Mouse (Mus musculus) megakaryocyte, embryonic 14.5 days (primary cell): ENCODE results near the gene Pex7. TPM values are rescaled to one million over a fixed set of nuclear protein-coding genes. Genes with fewer than 3 reads are reported as not detected.

ENCODE experiments used
- H3K27me3 ChIP-seq: replicated peaks from 2 replicates; pipeline ENCODE3; 2012; ENCODE audit warnings: inconsistent platforms
- H3K36me3 ChIP-seq: replicated peaks from 2 replicates; pipeline ENCODE3; 2012; ENCODE audit warnings: low read length, inconsistent platforms, mixed read lengths
- H3K4me1 ChIP-seq: 2 replicates; pipeline ENCODE4 v1.6.1; 2012; ENCODE audit warnings: inconsistent platforms
- H3K4me3 ChIP-seq: replicated peaks from 2 replicates; pipeline ENCODE3; 2012; ENCODE audit warnings: moderate library complexity, mild to moderate bottlenecking, inconsistent platforms
- H3K9me3 ChIP-seq: 2 replicates; pipeline ENCODE4 v1.6.1; 2012; ENCODE audit warnings: inconsistent platforms
- FLI1 ChIP-seq: IDR thresholded peaks from 2 replicates; pipeline ENCODE4 v1.6.1; 2012; ENCODE audit warnings: low read length, inconsistent platforms, mixed read lengths
- GATA1 ChIP-seq: IDR thresholded peaks from 3 replicates; pipeline ENCODE4 v1.6.1; 2012; ENCODE audit warnings: mixed read lengths, low read length, inconsistent platforms, borderline replicate concordance
- polyA plus RNA-seq: library from polyadenylated mRNA; stranded (reverse); fragments of >175 nt; gene quantifications from 2 replicates; pipeline ENCODE4 v1.2.3, GENCODE M21; 2012; ENCODE audit warnings: low replicate concordance; ENCODE audit not compliant: insufficient read depth

The Pex7 gene
- polyA plus RNA-seq, 1 experiment, result 8.1 TPM

DNA sequence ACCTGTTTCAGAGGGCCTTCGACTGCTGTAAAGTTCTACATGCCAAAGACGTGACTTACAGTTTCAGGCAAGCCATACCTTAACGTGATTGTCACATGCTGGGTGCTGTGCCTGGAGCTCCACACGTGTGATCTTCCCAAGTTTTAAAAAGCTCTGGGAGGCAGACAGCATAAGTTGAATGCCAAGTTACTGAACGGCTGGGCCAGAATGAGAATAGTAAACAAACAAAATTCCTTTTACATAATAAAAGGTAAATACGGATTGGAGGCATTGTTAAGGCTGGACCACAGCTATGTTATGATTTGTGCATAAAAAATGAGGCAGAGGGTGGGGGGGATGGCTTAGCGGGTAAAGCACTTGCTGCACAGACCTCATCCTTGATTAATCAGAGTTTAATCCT is 38.2 kb upstream of the Pex7 start:
- Histone ChIP-seq H3K4me3 (no peak overlapping the region), H3K36me3 (peaks cover 34% of the 10 kb centered on the region), H3K27me3 (no peaks in the 10 kb centered on the region), H3K4me1 (peaks cover 43% of the 10 kb centered on the region), H3K9me3 (no peaks in the 10 kb centered on the region)
- no peak for TF ChIP-seq FLI1

DNA sequence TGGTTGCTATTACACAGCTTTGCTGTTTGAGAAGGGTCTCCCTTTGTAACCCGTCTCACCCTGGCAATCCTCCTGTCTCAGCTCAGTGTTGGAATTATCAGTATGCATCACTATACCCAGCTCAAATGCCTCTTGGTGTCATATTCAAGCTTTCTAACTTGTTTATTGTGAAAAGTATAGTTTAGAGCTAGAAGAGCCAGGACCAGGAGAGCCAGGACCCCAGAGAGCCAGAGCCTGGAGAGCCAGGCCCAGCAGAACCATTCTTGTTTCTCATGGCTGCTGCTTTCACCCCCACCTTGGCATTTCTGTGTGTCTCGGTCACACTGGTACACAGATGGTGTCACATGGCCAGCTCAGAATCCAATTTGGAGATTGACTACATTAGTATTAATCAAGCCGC is 35.1 kb upstream of the Pex7 start:
- Histone ChIP-seq H3K9me3 (no peaks in the 10 kb centered on the region), H3K36me3 (peaks cover 17% of the 10 kb centered on the region), H3K4me1 (peaks cover 58% of the 10 kb centered on the region), H3K27me3 (no peaks in the 10 kb centered on the region), H3K4me3 (no peak overlapping the region)
- no peak for TF ChIP-seq FLI1
- no peak for TF ChIP-seq GATA1

DNA sequence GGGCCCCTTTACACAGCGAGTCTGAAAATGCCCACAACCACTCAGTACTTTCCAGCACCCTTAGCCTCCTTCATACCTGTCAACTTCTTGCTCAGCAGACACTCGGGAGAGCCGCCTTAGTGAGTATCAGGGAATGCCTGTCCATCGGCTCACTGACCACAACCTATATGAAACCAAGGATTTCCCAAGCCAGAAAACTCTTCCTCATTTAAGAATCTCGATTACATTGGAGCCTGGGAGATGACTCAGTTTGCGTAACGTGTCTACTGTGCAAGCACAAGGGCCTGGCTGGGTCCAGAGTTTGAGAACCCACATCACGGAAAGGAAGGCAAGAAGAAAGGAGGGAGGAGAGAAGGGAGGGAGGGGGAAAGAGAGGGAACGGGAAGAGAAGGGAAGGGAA is 34.4 kb upstream of the Pex7 start:
- Histone ChIP-seq H3K4me3 (no peak overlapping the region), H3K9me3 (no peaks in the 10 kb centered on the region), H3K27me3 (no peaks in the 10 kb centered on the region), H3K36me3 (peaks cover 15% of the 10 kb centered on the region), H3K4me1 (peaks cover 65% of the 10 kb centered on the region)
- TF ChIP-seq GATA1 (no peak), FLI1 (no peak)

DNA sequence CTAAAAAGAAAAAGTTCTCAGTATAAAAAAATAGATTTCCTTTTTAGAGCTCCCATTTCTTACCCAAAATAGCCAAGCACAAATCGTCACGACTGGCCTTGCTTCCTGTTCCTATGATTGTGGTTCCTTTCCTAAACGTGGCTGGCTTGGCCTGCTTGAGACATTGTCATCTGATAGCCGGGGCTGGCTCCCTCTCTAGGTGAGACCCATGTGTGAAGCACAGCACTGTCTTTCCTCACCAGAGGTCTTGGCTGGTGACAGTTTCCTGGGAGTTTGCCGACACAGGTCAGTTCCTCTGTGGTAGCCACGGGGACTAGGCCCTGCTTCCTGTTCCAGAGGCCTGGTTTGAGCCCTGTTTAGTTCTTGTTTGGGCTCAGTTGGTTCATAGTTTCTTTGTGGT is 33.6 kb upstream of the Pex7 start:
- H3K4me3 ChIP-seq, result peak overlapping the region; percentile 76
- H3K9me3 ChIP-seq, result no peaks in the 10 kb centered on the region
- peaks cover 15% of the 10 kb centered on the region for H3K36me3 ChIP-seq
- H3K27me3 ChIP-seq, result no peaks in the 10 kb centered on the region
- TF ChIP-seq FLI1 (no peak), GATA1 (no peak)
- peaks cover 71% of the 10 kb centered on the region for H3K4me1 ChIP-seq

DNA sequence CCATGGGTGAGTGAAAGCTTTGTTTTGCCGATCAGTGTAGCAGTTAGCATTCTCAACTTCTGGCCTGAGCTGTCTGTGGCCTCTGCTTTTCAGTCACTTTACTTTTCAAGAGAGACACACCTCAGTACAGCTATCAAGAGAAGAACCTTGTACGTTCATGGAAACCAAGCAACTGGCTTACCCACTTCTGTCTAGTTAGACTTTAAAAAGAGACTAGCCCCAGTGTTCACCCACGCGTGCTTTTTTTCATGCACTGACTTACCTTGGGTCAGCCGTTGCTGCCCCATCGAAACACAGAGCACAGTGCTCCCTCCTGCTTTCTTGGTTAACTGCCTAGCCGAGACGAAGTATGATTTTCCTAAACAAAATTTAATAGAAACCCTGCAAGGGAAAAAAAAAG is 33.1 kb upstream of the Pex7 start:
- peaks cover 75% of the 10 kb centered on the region for H3K4me1 ChIP-seq
- TF ChIP-seq GATA1 (no peak), FLI1 (no peak)
- no peaks in the 10 kb centered on the region for H3K9me3 ChIP-seq
- H3K27me3 ChIP-seq, result no peaks in the 10 kb centered on the region
- peak overlapping the region; percentile 56 for H3K4me3 ChIP-seq
- peaks cover 13% of the 10 kb centered on the region for H3K36me3 ChIP-seq

DNA sequence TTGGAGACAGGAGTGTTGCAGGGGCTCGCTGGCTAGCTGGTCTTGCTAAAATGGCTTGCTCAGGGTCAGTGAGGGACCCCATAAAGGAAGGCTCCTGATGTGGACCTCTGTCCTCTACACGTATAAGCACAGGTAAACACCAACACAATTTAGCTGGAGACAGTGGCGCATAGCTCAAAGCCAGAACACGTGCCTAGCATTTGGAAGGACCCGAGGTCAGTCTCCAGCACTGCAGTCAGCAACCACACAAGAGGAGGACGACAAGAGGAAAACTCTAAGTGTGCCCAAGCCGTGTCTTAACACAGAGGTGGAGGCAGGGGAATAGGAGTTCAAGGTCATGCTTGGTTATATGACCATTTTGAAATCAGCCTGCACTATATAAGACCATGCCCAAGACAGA is 32.6 kb upstream of the Pex7 start:
- Histone ChIP-seq H3K4me1 (peaks cover 78% of the 10 kb centered on the region), H3K36me3 (peaks cover 8% of the 10 kb centered on the region), H3K4me3 (peak overlapping the region; percentile 38), H3K27me3 (no peaks in the 10 kb centered on the region), H3K9me3 (no peaks in the 10 kb centered on the region)
- TF ChIP-seq FLI1 (no peak), GATA1 (no peak)

DNA sequence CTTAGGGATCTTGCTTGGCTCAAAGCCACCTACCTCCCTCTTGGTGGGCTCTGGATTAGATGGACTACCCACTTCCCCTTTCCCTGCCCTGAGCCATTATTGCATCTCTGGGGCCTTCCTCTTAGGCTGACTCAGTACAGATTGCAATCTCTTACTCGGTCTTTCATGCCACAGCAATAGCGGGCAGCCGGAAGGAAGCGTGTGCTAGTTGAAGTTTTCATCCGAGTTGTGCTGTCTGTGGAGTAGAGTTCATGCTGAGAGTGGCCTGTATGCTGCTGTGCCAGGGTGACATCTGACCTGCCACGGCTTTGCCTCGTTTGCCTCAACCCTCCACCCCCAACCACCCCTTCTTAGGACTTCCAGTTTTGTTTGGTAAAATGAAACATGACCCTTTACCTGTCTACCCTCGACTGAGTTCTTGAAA is 31.8 kb upstream of the Pex7 start:
- Histone ChIP-seq H3K27me3 (no peaks in the 10 kb centered on the region), H3K36me3 (peaks cover 4% of the 10 kb centered on the region), H3K4me3 (peak overlapping the region; percentile 90), H3K4me1 (peaks cover 74% of the 10 kb centered on the region), H3K9me3 (no peaks in the 10 kb centered on the region)
- peak; percentile 22; the same call in 1 of the 3 replicates for TF ChIP-seq GATA1
- TF ChIP-seq FLI1, result no peak

DNA sequence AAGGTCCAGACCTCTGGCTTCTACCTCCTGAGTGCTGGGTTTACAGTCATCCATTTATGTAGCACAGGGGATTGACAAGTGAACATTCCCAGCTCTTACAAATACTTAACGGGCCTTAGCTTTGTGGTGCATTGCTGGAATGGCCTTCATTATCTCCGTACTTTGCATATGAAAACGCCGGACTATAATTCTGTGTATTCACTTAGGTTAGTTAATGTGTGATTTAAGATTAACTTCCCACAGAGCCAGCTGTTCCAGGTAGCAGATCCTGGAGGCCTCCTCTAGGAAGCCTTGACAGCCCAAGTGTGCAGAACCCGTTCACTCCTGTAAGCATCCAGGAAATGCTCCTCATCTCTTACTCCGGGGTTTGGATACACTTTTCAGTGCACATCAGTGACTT is 31.2 kb upstream of the Pex7 start:
- Histone ChIP-seq H3K4me1 (peaks cover 74% of the 10 kb centered on the region), H3K36me3 (peaks cover 4% of the 10 kb centered on the region), H3K9me3 (no peaks in the 10 kb centered on the region), H3K4me3 (peak overlapping the region; percentile 90), H3K27me3 (no peaks in the 10 kb centered on the region)
- TF ChIP-seq FLI1, result no peak

DNA sequence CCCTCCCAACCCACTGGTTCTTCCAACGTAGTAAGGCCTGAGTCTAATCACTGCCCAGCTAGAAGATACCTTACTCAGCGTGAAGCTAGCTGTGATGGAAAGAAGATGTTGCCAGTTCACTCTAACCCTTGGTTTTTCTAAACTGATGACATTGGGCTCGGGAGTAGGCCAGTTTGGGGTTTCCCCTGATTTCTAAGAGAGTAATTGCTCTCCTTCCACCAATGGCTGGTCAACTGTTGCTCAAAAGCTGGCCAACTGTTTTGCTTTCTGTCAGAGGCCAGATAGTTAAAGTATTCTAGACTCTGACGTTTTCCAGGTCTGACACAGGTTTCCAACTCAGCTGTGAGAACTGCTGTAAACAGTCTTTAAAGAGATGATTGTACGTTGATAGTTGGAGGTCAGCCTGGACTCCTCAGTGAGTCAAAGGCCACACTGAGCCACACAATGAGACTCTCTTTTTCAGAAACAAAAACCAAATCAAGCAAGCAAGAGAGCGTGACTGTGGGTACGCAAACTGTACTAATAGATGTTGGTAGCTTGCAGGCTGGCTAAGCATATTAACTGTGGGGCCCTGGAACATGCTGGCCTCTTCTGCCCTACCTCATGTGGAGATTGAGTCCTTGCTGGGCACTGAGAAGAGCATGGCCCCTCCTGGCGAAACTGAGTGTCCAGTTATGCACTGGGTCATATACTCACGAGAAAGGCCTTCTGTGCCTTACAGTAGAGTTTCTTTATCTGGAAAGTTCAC is 29.6 kb upstream of the Pex7 start:
- Histone ChIP-seq H3K4me3 (peak overlapping the region; percentile 34), H3K36me3 (no peaks in the 10 kb centered on the region), H3K27me3 (no peaks in the 10 kb centered on the region), H3K4me1 (peaks cover 80% of the 10 kb centered on the region), H3K9me3 (no peaks in the 10 kb centered on the region)
- TF ChIP-seq GATA1 (no peak), FLI1 (no peak)

DNA sequence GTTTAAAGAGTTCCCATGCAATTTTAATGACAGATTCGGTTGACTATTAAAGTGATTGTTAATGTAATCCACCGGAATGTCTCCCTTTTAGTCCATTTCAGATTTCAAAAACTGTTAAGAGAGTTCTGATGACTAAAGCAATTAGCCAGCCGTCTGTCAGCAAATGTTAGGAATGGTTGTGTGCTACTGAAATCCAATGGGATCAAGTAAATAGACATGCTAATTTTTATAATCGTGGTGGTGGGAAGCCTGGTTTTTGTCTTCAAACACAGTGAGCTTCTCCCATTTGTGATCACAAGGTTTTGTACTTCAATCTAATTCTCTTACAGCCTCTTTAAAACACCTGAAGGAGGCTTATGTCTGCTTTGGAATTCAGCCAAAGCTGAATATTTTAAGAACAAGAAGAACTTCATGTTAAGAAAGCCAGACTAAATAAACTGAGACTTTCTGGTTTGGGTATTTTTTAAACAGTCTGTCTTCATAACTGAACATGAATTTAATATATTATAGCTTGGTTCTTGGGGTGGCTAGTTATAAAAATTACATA is 28.4 kb upstream of the Pex7 start:
- TF ChIP-seq FLI1 (no peak), GATA1 (no peak)
- peak overlapping the region; percentile 10 for H3K4me3 ChIP-seq
- H3K4me1 ChIP-seq, result peaks cover 68% of the 10 kb centered on the region
- H3K9me3 ChIP-seq, result no peaks in the 10 kb centered on the region
- no peaks in the 10 kb centered on the region for H3K36me3 ChIP-seq
- no peaks in the 10 kb centered on the region for H3K27me3 ChIP-seq

DNA sequence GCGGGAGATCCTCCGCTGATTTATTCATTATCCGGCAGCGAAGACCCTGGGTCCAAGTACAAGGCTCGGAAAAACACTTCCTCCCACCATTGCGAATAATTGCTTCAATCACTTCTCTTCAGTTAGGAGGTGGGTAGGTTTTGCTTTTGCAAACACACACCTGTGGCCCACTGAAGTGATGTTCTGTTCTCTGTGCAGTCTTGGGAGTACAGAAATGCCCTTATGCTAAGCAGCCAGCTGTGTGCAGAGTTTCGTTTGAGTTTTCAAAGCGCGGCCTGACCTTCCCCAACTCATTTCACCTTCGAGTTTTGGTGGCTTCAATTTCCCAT is 27.8 kb upstream of the Pex7 start:
- H3K4me1 ChIP-seq, result peaks cover 61% of the 10 kb centered on the region
- no peaks in the 10 kb centered on the region for H3K9me3 ChIP-seq
- peak overlapping the region; percentile 98 for H3K4me3 ChIP-seq
- no peaks in the 10 kb centered on the region for H3K36me3 ChIP-seq
- TF ChIP-seq GATA1, result no peak
- TF ChIP-seq FLI1, result no peak
- H3K27me3 ChIP-seq, result no peaks in the 10 kb centered on the region
